Mouse (Mus musculus) heart, adult 2 months (tissue): ENCODE data around the gene Mark4.

Experiments
- CTCF ChIP-seq: fragments of 200-600 bp; IDR thresholded peaks from 2 replicates; pipeline ENCODE4 v1.8.1; 2022; ENCODE audit warnings: antibody characterized with exemption, mild to moderate bottlenecking, moderate library complexity
- EP300 ChIP-seq: fragments of 200-500 bp; IDR thresholded peaks from 2 replicates; pipeline ENCODE4 v1.6.1; 2011; ENCODE audit warnings: low read depth, low read length, control low read depth; ENCODE audit not compliant: insufficient read depth
- POLR2A ChIP-seq: fragments of 200-500 bp; IDR thresholded peaks from 2 replicates; pipeline ENCODE4 v1.6.1; 2011; ENCODE audit warnings: mild to moderate bottlenecking, low read depth, low read length, control low read depth; ENCODE audit not compliant: insufficient read depth

GRCm38 (mm10) chr7:19459144-19459870 is 686 bp upstream of the Mark4 start:
- TF ChIP-seq POLR2A (no peak), CTCF (no peak), EP300 (no peak)
